Mouse (Mus musculus): ENCODE measurements at regions not wholly inside any gene's neighbourhood (a gene's known extent, or its start where the extent isn't known, plus 50 kb on each side); places are given as distances from the start of the nearest gene placed in this dataset.
"Not testable (repeated sequence)": the region's sequence is repeated elsewhere in the genome, so short reads cannot be mapped to it uniquely, and the experiment has no call there.

DNA sequence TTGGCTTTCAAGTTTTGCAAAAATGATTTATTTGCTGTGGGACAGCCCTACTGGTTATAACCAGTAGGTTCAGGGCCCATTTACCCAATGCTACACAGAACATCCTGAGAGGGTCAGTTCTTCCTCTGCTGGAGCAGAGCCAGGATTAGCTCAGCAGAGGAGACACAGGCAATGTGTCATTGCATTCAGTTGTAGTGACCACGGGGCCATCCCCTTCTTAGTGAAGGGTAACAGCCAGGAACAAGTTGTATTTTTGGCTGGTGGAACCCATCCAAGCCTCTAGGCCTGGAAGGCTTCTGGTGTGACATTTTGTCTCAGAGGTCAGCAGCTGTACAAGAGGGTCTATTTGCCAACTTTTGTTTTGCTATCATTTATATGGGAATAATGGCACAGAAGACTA is 120.6 kb upstream of the Dlgap1 start:
- no peak for ATAC-seq (ENCODE audit: insufficient number of reproducible peaks, insufficient read depth, low FRiP score, low read depth)
- Histone ChIP-seq H3K36me3 (ENCODE audit: control insufficient read depth, insufficient read depth, low read length) (no peaks in the 10 kb centered on the region), H3K4me3 (ENCODE audit: low read depth, low read length) (no peak overlapping the region), H3K27ac (ENCODE audit: low read length) (no peak overlapping the region), H3K4me2 (replicated peaks; ENCODE audit: low read depth, low read length) (no peak overlapping the region), H3K27me3 (ENCODE audit: control insufficient read depth, insufficient read depth, low read length) (no peaks in the 10 kb centered on the region), H3K9ac (replicated peaks; ENCODE audit: low read depth, low read length) (no peak overlapping the region), H3K9me3 (ENCODE audit: control insufficient read depth, low read depth, low read length) (no peaks in the 10 kb centered on the region), H3K4me1 (ENCODE audit: control insufficient read depth, insufficient read depth, low read length) (no peaks in the 10 kb centered on the region)
- 67% methylated on average over 1 of the region's 1 CpGs for WGBS

DNA sequence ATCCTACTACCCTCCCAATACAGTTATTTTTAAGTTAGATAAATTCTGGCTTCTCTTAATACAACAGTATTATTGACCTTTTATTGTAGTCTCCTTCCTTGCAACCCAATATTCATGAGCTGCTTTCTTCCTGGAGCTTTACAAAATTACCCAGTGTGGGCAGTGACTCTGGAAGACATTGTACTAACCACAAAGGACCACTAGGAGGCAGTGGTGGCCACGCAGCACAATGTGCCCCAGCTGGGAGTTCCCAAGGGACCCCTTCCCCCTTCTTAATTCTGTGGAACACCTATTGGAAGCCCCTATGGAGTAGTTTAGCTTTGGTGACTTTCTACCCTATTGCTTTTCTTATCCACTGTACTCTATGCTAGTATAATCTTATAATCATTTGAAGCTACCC is 118.8 kb upstream of the Dlgap1 start:
- WGBS = 25% methylated on average over 1 of the region's 1 CpGs
- H3K36me3 ChIP-seq (ENCODE audit: control insufficient read depth, insufficient read depth, low read length) = no peaks in the 10 kb centered on the region
- H3K27me3 ChIP-seq (ENCODE audit: control insufficient read depth, insufficient read depth, low read length) = no peaks in the 10 kb centered on the region

DNA sequence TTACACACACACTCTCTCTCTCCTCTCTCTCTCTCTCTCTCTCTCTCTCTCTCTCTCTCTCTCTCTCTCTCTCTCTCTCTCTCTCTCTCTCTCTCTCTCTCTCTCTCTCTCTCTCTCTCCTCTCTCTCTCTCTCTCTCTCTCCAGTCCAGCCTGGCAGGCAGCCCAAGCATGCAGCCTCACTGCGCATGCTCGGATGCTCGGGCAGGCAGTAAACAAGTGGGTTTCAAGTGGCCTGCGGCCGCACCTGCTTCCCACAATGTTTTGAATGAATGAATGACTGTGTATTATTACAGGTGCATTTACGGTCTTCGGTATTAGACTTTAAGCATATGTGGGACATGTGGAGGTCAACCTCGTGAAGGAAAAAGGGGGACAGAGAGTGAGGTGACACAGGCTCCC is 88.9 kb upstream of the Dlgap1 start:
- WGBS = 90% methylated on average over 8 of the region's 8 CpGs
- not testable (repeated sequence) for H3K4me2 ChIP-seq (replicated peaks; ENCODE audit: low read depth, low read length); H3K36me3 ChIP-seq (ENCODE audit: control insufficient read depth, insufficient read depth, low read length); H3K9ac ChIP-seq (replicated peaks; ENCODE audit: low read depth, low read length); H3K4me1 ChIP-seq (ENCODE audit: control insufficient read depth, insufficient read depth, low read length); H3K9me3 ChIP-seq (ENCODE audit: control insufficient read depth, low read depth, low read length); ATAC-seq (ENCODE audit: insufficient number of reproducible peaks, insufficient read depth, low FRiP score, low read depth); H3K27ac ChIP-seq (ENCODE audit: low read length); H3K4me3 ChIP-seq (ENCODE audit: low read depth, low read length); H3K27me3 ChIP-seq (ENCODE audit: control insufficient read depth, insufficient read depth, low read length)

More for the DNA sequence above, 118.8 kb upstream of the Dlgap1 start:
- no peak overlapping the region for H3K9ac ChIP-seq (replicated peaks; ENCODE audit: low read depth, low read length)
- no peaks in the 10 kb centered on the region for H3K9me3 ChIP-seq (ENCODE audit: control insufficient read depth, low read depth, low read length)
- H3K27ac ChIP-seq (ENCODE audit: low read length) = no peak overlapping the region
- no peaks in the 10 kb centered on the region for H3K4me1 ChIP-seq (ENCODE audit: control insufficient read depth, insufficient read depth, low read length)
- H3K4me3 ChIP-seq (ENCODE audit: low read depth, low read length) = no peak overlapping the region
- no peak overlapping the region for H3K4me2 ChIP-seq (replicated peaks; ENCODE audit: low read depth, low read length)
- no peak for ATAC-seq (ENCODE audit: insufficient number of reproducible peaks, insufficient read depth, low FRiP score, low read depth)

DNA sequence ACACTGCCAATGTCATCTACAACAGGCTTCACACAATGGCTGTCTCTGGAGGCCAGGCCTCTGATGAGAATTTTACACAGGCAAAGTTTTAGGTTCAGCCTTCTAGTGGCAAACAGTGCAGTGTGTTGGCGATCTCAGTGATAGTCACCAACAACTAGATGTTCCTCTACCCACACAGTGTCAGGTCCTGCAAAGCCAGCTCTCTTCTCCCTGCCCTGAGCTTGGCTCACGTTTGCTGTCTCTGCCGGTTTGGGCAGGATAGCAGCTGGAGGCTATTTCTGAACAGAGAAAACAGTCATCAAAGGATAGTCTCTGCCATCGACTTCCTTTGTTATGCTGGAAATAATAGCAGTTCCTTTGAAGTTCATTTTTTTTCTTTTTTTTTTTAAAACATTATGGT is 74.9 kb upstream of the Dlgap1 start:
- WGBS = 71% methylated on average over 4 of the region's 4 CpGs
- no peaks in the 10 kb centered on the region for H3K27me3 ChIP-seq (ENCODE audit: control insufficient read depth, insufficient read depth, low read length)
- no peaks in the 10 kb centered on the region for H3K9me3 ChIP-seq (ENCODE audit: control insufficient read depth, low read depth, low read length)
- no peak for ATAC-seq (ENCODE audit: insufficient number of reproducible peaks, insufficient read depth, low FRiP score, low read depth)
- H3K4me3 ChIP-seq (ENCODE audit: low read depth, low read length) = no peak overlapping the region
- H3K27ac ChIP-seq (ENCODE audit: low read length) = no peak overlapping the region
- H3K4me2 ChIP-seq (replicated peaks; ENCODE audit: low read depth, low read length) = no peak overlapping the region
- H3K4me1 ChIP-seq (ENCODE audit: control insufficient read depth, insufficient read depth, low read length) = no peaks in the 10 kb centered on the region
- H3K36me3 ChIP-seq (ENCODE audit: control insufficient read depth, insufficient read depth, low read length) = no peaks in the 10 kb centered on the region
- H3K9ac ChIP-seq (replicated peaks; ENCODE audit: low read depth, low read length) = no peak overlapping the region

Data from stomach, embryonic 14.5 days (tissue).